Mouse (Mus musculus) NIH3T3 (cell line): Measurements from ENCODE around the gene C8a.

Experiments used
- DNase-seq: peaks from one replicate; pipeline ENCODE4 v3.0.0-alpha.2; 2012; ENCODE audit warnings: low read depth

Gene C8a

GRCm38 (mm10) chr4:104769602-104770001 lies 106.6 kb downstream of the C8a start:
- no peak for DNase-seq

GRCm38 (mm10) chr4:104768190-104768589 lies 108.0 kb downstream of the C8a start:
- no peak for DNase-seq

- no peak for DNase-seq
Measured at GRCm38 (mm10) chr4:104766065-104766464, 110.1 kb downstream of the C8a start, which contains the start of gene C8b. C8b (plus strand) TSS chr4:104766317.
